ENCODE assay signal across 8 mouse cellular contexts in genomic region chr1:172501371-172502144, GRCm38 (mm10). TPM values are rescaled to one million over a fixed set of nuclear protein-coding genes. Genes with fewer than 3 reads are reported as not detected.
DNase-seq lines count a peak whose midpoint lies in the region; ATAC-seq and TF ChIP-seq lines count a peak whose summit lies in the region.

No protein-coding gene starts in this region.

- peaks cover 26% of the 10 kb centered on the region for H3K27me3 ChIP-seq in embryonic facial prominence, embryonic 13.5 days
- H3K27me3 ChIP-seq in heart, embryonic 15.5 days = no peaks in the 10 kb centered on the region
- H3K27me3 ChIP-seq in kidney, postnatal 0 days (ENCODE audit: insufficient read depth, low read length) = no peaks in the 10 kb centered on the region
- no peaks in the 10 kb centered on the region for H3K27me3 ChIP-seq in spleen, adult 2 months (ENCODE audit: control insufficient read depth, insufficient read depth, low read length)

- peak overlapping the region; percentile 77 for H3K4me2 ChIP-seq in embryonic facial prominence, embryonic 13.5 days
- peak overlapping the region; percentile 72 for H3K4me2 ChIP-seq in heart, embryonic 15.5 days
- peak overlapping the region; percentile 71 for H3K4me2 ChIP-seq in kidney, postnatal 0 days (ENCODE audit: low read length)

- TF ChIP-seq POLR2A in spleen, adult 2 months (IDR thresholded peaks at IDR 0.05; ENCODE audit: low read depth, low read length) = no peak

- peak; percentile 45 for DNase-seq in embryo, embryonic 10 days (ENCODE audit: low spot score)
- DNase-seq in embryo, embryonic 10.5 days (ENCODE audit: low spot score) = no peak
- DNase-seq in kidney, postnatal 0 days (ENCODE audit: low spot score) = peak; percentile 79
- DNase-seq in lung, postnatal 4 days = peak; percentile 91 to 94
- peak in 1 of 2 experiments; percentile 69 for DNase-seq in spleen, adult 2 months (ENCODE audit: low read depth in 1 of 2, low spot score in 2 of 2)
- DNase-seq in cerebellum, adult 9-11 months = no peak

- 23% methylated on average over 13 of the region's 13 CpGs for whole genome bisulfite sequencing in embryonic facial prominence, embryonic 13.5 days
- 26% methylated on average over 13 of the region's 13 CpGs for WGBS in heart, embryonic 15.5 days
- 31% methylated on average over 13 of the region's 13 CpGs for WGBS in kidney, postnatal 0 days
- 3% methylated on average over 13 of the region's 13 CpGs for WGBS in spleen, adult 2 months

- peak overlapping the region; percentile 76 for H3K9ac ChIP-seq in embryonic facial prominence, embryonic 13.5 days
- peak overlapping the region; percentile 77 for H3K9ac ChIP-seq in heart, embryonic 15.5 days
- H3K9ac ChIP-seq in kidney, postnatal 0 days (ENCODE audit: low read depth, low read length) = peak overlapping the region; percentile 67

- no peaks in the 10 kb centered on the region for H3K9me3 ChIP-seq in embryonic facial prominence, embryonic 13.5 days
- no peaks in the 10 kb centered on the region for H3K9me3 ChIP-seq in heart, embryonic 15.5 days (replicated peaks)
- no peaks in the 10 kb centered on the region for H3K9me3 ChIP-seq in kidney, postnatal 0 days (replicated peaks; ENCODE audit: low read length)

- peaks cover 55% of the 10 kb centered on the region for H3K4me1 ChIP-seq in embryonic facial prominence, embryonic 13.5 days
- peaks cover 52% of the 10 kb centered on the region for H3K4me1 ChIP-seq in heart, embryonic 15.5 days (replicated peaks)
- peaks cover 28% of the 10 kb centered on the region for H3K4me1 ChIP-seq in kidney, postnatal 0 days (replicated peaks; ENCODE audit: insufficient read depth, low read length)
- H3K4me1 ChIP-seq in spleen, adult 2 months (ENCODE audit: control insufficient read depth, insufficient read depth, insufficient read length) = peaks cover 22% of the 10 kb centered on the region; the same call in 1 of the 2 replicates

- H3K36me3 ChIP-seq in embryonic facial prominence, embryonic 13.5 days = peaks cover 28% of the 10 kb centered on the region
- peaks cover 18% of the 10 kb centered on the region for H3K36me3 ChIP-seq in heart, embryonic 15.5 days
- H3K36me3 ChIP-seq in kidney, postnatal 0 days (ENCODE audit: insufficient read depth, low read length) = peaks cover 19% of the 10 kb centered on the region
- H3K36me3 ChIP-seq in spleen, adult 2 months (ENCODE audit: control insufficient read depth, insufficient read depth, low read length) = peaks cover 18% of the 10 kb centered on the region

- H3K27ac ChIP-seq in embryonic facial prominence, embryonic 13.5 days = peak overlapping the region; percentile 55
- peak overlapping the region; percentile 88 for H3K27ac ChIP-seq in heart, embryonic 15.5 days
- H3K27ac ChIP-seq in kidney, postnatal 0 days = peak overlapping the region; percentile 79
- peak overlapping the region; percentile 68 for H3K27ac ChIP-seq in spleen, adult 2 months (ENCODE audit: insufficient read depth, low read length)

- ATAC-seq in embryonic facial prominence, embryonic 13.5 days (ENCODE audit: insufficient number of reproducible peaks, insufficient read depth, low FRiP score, low TSS enrichment, low read depth) = peak; percentile 5; the same call in 1 of the 2 replicates
- peak; percentile 12; the same call in 1 of the 2 replicates for ATAC-seq in heart, embryonic 15.5 days (replicated peaks; ENCODE audit: insufficient number of reproducible peaks, insufficient read depth, low FRiP score, low read depth)
- ATAC-seq in kidney, postnatal 0 days (replicated peaks; ENCODE audit: low FRiP score, low read depth) = peak; percentile 5; the same call in 1 of the 2 replicates

- peak; percentile 42 for TF ChIP-seq CTCF in kidney, postnatal 0 days (IDR thresholded peaks at IDR 0.05; ENCODE audit: low read depth)
- no peak for TF ChIP-seq CTCF in spleen, adult 2 months (IDR thresholded peaks at IDR 0.05; ENCODE audit: extremely low read depth, insufficient read depth, insufficient read length, insufficient replicate concordance)

- H3K4me3 ChIP-seq in embryonic facial prominence, embryonic 13.5 days = peak overlapping the region; percentile 60
- H3K4me3 ChIP-seq in heart, embryonic 15.5 days = peak overlapping the region; percentile 83
- peak overlapping the region; percentile 57 for H3K4me3 ChIP-seq in kidney, postnatal 0 days (replicated peaks; ENCODE audit: low read depth, low read length)
- peak overlapping the region; percentile 77 for H3K4me3 ChIP-seq in spleen, adult 2 months (ENCODE audit: extremely low read depth, insufficient read depth, insufficient read length)

RNA-seq across cellular contexts. Expression of gene Tagln2, which starts 1.7 kb away (rescaled TPM):
- polyA plus RNA-seq in embryonic facial prominence, embryonic 13.5 days (2015; fragmentation: Nextera tagmentation; extraction: Ambion mirVana) = 133 and 135 TPM in 2 replicates
- 276 and 327 TPM in 2 replicates for polyA plus RNA-seq in heart, embryonic 15.5 days (2015; fragmentation: Nextera tagmentation; extraction: Ambion mirVana)
- 225 and 250 TPM in 2 replicates for polyA plus RNA-seq in kidney, postnatal 0 days (2015; fragmentation: Nextera tagmentation; extraction: Ambion mirVana)
- polyA plus RNA-seq in spleen, adult 2 months (2012; rRNA removed) = 186 and 208 TPM in 2 replicates

RNA-seq across cellular contexts. Expression of gene Cfap45, which starts 19.0 kb away (rescaled TPM):
- 2.0 and 2.3 TPM in 2 replicates for polyA plus RNA-seq in embryonic facial prominence, embryonic 13.5 days (2015; fragmentation: Nextera tagmentation; extraction: Ambion mirVana)
- 2.3 and 3.3 TPM in 2 replicates for polyA plus RNA-seq in heart, embryonic 15.5 days (2015; fragmentation: Nextera tagmentation; extraction: Ambion mirVana)
- polyA plus RNA-seq in kidney, postnatal 0 days (2015; fragmentation: Nextera tagmentation; extraction: Ambion mirVana) = 1.1 and 1.3 TPM in 2 replicates
- polyA plus RNA-seq in spleen, adult 2 months (2012; rRNA removed) = 0.19 and 0.20 TPM in 2 replicates

RNA-seq across cellular contexts. Expression of gene Igsf9, which starts 20.0 kb away (rescaled TPM):
- polyA plus RNA-seq in embryonic facial prominence, embryonic 13.5 days (2015; fragmentation: Nextera tagmentation; extraction: Ambion mirVana) = 75.6 and 83.2 TPM in 2 replicates
- 2.9 and 7.7 TPM in 2 replicates for polyA plus RNA-seq in heart, embryonic 15.5 days (2015; fragmentation: Nextera tagmentation; extraction: Ambion mirVana)
- polyA plus RNA-seq in kidney, postnatal 0 days (2015; fragmentation: Nextera tagmentation; extraction: Ambion mirVana) = 12.5 and 13.3 TPM in 2 replicates
- 8.6 and 9.0 TPM in 2 replicates for polyA plus RNA-seq in spleen, adult 2 months (2012; rRNA removed)

RNA-seq across cellular contexts. Expression of gene Slamf9, which starts 26.4 kb away (rescaled TPM):
- polyA plus RNA-seq in embryonic facial prominence, embryonic 13.5 days (2015; fragmentation: Nextera tagmentation; extraction: Ambion mirVana) = 0.47 TPM in 1 of 2 replicates, not detected in the other
- 0.83 and 1.1 TPM in 2 replicates for polyA plus RNA-seq in heart, embryonic 15.5 days (2015; fragmentation: Nextera tagmentation; extraction: Ambion mirVana)
- polyA plus RNA-seq in kidney, postnatal 0 days (2015; fragmentation: Nextera tagmentation; extraction: Ambion mirVana) = 1.3 and 2.3 TPM in 2 replicates
- polyA plus RNA-seq in spleen, adult 2 months (2012; rRNA removed) = 4.3 and 5.5 TPM in 2 replicates

RNA-seq across cellular contexts. Expression of gene Vsig8, which starts 54.2 kb away (rescaled TPM):
- polyA plus RNA-seq in embryonic facial prominence, embryonic 13.5 days (2015; fragmentation: Nextera tagmentation; extraction: Ambion mirVana) = 0.40 and 0.77 TPM in 2 replicates
- 0.34 and 0.55 TPM in 2 replicates for polyA plus RNA-seq in heart, embryonic 15.5 days (2015; fragmentation: Nextera tagmentation; extraction: Ambion mirVana)
- 1.0 and 1.6 TPM in 2 replicates for polyA plus RNA-seq in kidney, postnatal 0 days (2015; fragmentation: Nextera tagmentation; extraction: Ambion mirVana)
- 0.09 and 0.29 TPM in 2 replicates for polyA plus RNA-seq in spleen, adult 2 months (2012; rRNA removed)

Comparison
In these comparisons a context has a peak if more than half of its experiments do, and no peak if none do; other contexts are left out.
1. DNase-seq: peak in embryo, embryonic 10 days (single experiment), kidney, postnatal 0 days (single experiment) and lung, postnatal 4 days (2 of 2); none in embryo, embryonic 10.5 days (single experiment) and cerebellum, adult 9-11 months (single experiment).
2. Peak in every context shown above with its lines, with median percentiles within 50 percentile points of each other: ATAC-seq, H3K27ac ChIP-seq, H3K4me2 ChIP-seq, H3K4me3 ChIP-seq and H3K9ac ChIP-seq.